Mouse (Mus musculus): ENCODE data around the gene Camk2d.

DNA sequence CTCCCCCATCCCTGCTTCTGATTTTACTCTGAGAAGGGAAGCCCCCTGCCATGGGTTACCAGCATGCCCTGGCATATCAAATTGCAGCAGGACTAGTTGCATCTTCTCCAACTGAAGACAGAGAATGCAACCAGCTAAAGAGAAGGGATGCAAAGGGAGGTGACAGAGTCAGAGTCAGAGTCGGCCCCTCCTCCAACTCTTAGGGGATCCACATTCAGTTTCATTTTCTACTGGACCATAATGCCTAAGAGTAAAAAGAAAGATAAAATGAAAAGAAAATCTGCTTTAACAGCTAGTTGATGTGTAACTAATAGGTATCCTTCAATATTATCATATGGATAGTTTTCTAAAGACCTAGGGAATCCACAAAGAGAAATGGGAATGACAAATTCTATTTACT lies 162.3 kb downstream of the Camk2d start:
- no peak for TF ChIP-seq CTCF (IDR thresholded peaks at IDR 0.05; ENCODE audit: low read depth)
- no peak for TF ChIP-seq EP300 (optimal IDR thresholded peaks at IDR 0.05)

Data from stomach, postnatal 0 days (tissue).